Mouse (Mus musculus) left cerebral cortex, adult 18-20 months (tissue): Measurements from ENCODE around the gene Gas2. TPM values are rescaled to one million over a fixed set of nuclear protein-coding genes. Genes with fewer than 3 reads are reported as not detected.

Source experiments
- DNase-seq, 2 experiments: peaks; one replicate each; pipeline ENCODE4 v3.0.0; 2021 to 2022; ENCODE audit warnings: low spot score in 2 of 2, mixed read lengths in 1 of 2
- total RNA-seq, 2 experiments: library from RNA; stranded (reverse); gene quantifications; 2 replicates each; pipeline ENCODE4 v1.2.3; 2021

Gene Gas2
- total RNA-seq, 2 experiments from 2014 or later = 42.7 to 48.0 TPM

DNA sequence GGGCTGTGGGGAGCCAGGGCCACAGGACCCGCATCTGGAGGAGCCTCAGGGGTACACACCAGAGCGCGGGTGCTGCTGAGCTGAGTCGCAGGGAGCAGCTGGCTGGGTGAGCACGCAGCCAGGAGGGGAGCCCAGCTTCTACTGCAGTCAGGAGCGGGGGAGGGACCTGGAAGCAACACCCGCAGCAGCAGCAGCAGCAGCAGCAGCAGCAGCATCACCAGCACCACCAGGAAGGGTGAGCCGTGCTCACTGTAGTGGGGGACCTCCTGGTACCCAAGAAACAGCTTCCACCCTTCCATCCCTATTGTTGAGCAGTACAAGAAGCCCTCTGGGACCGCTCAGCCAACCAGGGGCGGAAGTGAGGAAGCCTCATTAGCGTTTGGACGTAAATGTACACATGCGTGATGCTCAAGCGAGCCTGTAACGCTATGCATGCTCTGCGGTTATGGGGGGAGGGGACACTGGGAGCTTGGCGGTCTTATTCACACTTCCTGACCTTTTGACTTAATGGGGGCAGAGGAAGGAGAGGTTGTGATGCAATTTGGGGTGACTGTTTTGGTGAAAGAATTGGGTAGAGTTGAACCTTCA lies 17.4 kb downstream of the Gas2 start:
- peak; percentile 57 to 73 for DNase-seq

DNA sequence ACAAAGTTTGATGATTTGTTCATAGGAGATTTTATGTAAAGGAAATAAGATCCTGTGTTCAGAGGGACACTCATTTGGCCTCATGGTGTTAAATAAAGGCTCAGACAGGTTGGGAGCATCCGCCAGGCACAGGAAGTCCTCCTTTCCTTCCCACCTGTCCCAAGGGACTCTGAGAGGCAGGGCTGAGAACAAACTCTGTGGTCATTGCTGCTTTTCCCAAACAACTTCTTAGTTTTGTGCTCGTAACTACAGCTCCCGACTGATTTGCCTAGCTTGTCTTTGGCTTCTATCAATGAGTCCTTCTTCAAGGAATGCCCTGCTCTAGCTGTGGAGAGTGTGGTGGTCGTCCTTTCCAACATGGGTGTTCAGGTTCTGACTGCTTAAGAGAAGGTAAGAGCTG lies 18.3 kb downstream of the Gas2 start:
- no peak for DNase-seq

DNA sequence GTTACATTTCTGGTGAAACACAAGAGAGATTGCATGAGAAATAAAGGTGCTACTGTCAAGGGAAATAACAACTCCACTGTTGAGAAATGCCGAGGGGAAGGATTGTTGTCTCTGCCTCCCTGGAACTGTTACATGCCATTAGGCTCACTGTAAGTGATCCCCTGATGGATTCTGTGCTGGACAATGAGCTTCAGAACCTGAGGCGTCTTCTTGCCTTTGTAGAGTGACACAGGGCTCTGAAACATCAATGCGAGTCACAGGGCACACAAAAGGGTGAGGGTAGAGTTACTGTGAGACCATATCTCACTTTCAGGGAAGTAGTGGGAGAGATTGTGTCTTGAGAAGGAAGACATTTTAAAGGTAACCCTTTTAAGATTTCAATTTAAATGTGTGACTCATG lies 23.5 kb downstream of the Gas2 start:
- DNase-seq = no peak

DNA sequence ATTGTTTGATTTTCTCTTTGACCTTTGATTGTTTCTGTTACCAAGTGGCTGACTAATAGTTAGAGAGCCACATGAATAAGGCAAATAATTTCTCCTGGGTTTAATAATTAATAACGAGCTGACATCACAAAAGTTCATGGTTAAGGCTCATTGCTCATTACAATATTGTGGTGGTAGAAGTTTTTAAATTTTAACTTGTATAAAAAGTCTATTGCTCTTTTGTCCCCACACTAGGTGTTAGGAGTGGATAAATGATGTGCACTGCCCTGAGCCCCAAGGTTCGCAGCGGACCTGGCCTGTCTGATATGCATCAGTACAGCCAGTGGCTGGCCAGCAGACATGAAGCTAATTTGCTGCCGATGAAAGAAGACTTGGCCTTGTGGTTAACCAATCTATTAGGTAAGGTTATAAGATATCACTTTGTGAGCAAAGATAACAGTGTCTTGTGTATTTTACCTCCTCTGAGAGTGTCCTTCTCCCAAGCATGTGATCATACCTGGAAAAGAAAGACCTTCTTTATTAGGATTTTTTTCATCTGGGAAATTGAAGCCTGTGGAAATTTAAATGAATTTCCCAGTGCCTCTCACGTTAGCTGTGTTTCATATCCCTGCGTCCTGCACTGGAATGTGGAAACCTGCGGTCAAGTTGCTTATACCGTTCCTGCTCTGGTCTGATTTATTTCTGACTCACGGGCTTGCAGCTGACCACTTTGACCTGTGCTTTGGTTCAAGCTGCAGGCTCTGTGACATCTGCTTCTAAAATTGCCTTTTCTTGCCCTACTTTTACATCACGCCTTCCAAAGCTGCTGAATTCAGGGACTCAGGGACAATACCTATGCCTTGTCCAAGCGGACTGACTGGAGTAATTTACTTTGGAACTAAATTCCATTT lies 26.1 kb downstream of the Gas2 start:
- DNase-seq = no peak

DNA sequence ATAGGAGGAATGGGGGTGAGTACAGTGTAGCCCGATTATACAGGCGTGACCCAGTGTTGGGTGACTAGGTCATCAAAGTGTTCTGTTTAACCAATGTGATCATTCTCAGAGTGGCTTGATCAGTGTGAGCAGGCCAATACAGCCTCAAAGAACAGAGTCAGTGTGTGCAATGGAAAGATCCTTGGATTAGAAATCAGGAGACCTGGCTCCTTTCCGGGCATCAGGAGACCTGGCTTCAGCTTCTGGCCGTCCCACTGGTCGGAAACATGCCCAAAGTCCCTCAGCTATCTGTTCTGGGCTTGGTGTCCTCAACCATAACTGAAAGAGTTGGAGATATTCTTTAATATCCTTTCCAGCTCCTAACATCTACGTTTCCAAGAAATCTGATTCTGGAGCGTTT lies 27.8 kb downstream of the Gas2 start:
- no peak for DNase-seq

DNA sequence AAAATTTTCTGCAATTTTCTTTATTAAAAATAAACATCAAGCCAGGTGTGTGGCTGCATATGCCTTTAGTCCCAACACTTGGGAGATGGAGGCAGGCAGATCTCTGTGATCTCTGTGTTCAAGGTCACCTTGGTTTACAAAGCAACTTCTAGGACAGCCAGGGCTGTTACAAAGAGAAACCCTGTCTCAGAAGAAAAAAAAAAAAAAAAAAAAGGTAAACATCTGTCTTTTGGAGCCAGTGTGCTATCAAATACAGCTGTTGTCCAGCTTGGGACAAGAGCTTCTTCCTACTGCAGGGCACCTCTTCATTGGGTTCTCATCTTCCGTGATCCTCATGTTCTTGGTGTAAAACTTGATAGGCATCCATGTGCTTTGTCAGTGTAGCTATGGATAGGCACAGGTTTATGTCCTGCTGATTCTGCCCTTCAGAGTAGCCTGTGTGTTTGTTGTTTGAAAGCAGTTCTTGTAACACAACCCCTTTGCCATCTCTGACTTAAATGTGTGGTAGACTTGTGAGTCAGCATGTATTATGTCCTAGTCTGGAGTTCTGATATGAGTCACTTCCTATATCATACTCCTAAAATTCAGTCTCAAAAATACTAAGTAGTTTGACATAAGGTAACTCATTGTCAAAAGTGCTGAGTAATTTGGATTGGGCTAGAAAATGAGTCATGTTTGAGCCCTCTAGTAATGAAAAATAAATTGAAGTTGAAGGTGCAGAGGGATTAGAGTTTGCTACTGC lies 30.6 kb downstream of the Gas2 start:
- no peak for DNase-seq

DNA sequence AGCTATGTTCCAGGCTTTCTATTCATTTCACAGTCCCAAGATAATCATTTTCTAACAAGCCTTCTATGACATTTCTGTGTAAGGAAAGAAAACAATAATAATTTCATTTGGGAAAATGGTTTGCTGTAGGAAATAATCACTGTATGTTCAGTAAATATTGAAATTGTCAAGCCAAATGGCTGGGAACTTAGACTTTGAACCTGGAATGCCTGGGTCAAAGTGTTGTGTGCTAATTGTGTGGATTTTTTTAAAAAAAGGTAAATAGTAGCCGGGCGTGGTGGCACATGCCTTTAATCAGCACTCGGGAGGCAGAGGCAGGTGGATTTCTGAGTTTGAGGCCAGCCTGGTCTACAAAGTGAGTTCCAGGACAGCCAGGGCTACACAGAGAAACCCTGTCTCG lies 31.2 kb downstream of the Gas2 start:
- no peak for DNase-seq

DNA sequence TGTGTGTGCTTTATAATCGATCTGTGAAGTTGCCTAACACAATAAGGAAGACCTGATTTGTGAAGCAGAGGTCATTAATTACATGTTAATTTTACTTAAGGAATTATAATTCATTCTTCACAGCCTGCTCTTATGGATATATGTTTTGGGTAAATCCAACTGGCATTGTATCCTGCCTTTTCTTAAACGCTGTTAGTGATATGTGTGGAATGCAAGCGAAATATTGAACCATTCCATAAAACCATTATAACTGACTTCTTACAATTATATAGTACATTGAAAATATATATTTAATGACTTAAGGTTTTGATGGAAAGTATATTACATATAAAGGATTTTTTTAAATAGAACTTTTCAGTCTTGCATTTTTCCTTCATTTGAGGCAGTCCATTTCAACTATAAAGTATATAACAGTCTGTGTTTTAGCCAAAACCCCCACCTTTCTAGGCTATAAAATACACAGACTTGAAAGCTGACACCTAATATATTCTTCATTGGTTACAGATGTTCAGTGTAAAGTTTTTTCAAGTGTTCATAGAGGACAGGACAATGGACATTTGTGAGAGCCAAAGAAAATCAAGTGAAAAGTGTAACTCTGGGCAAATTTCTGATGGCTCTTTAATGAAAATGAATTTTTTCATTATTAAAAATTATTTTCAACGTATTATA lies 32.5 kb downstream of the Gas2 start:
- DNase-seq = no peak

DNA sequence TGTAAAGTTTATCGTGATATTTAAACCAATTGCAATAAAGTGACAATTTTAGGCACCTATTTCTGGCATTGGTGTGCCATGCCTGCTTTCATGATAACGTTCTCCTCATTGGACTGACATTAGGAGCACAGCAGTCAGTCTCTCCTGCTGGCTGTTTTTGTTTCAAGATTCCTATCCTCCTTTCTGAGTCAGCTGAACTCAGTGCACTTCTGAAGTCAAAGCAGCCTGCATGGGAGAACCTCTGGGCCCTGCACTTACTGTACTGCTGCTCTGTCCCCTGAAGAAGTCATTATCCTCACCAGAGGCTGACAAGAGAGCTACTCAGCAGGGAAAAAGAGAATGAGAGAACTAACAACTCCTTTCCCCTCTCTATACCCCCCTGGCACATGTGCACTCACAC lies 33.1 kb downstream of the Gas2 start:
- DNase-seq = no peak

DNA sequence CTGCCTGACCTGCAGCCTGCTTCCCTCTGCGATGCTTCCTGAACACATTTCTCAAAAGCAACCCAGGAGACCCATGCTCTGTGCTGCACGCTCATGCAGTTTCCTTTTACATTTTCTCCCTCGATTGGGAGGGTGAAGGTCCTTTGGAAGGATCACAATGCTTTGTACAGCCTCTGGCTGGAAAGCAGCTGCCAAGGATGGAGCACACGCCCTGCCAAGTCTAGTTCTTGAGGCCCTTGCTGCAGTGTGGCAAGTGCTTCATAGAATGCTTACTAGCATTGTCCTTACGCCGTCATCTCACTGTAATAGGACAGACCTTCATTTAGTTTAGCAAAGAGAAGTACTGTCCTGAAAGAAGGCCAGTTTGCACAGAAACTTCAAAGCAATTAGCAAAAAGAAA lies 37.3 kb downstream of the Gas2 start:
- DNase-seq = no peak

DNA sequence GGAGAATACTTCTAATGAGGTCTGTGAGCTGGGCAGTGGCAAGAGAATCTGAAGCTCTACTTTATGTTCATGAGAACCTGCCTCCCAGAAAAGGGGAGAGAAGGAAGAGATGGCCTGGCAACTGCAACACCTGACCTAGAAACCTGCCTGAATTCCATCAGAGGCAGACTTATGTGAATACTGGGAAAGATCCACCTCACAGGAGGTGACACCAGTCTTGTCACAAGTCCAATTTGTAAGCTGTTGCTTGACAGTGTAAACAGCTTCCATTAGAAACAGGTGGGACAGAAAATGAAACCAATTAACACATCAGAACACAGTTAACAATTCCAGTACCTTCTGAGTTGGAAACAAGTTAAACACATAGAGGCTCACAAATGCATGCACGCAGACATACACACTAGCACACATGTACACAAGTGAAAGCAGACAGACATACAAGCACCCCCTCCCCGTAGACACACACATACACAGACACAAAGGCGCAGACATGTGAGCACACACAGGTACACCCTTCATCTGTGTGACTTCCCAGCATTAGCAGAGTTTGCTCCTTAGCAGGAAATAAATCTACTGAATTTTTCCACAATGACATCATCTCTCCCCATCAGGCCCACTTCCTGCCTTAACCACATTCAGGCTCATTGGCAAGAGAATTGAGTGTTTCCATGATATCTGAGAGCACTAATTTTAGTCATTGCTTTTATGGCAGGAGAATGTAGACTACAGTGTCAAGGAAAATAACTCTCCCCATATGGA lies 51.7 kb downstream of the Gas2 start:
- no peak for DNase-seq

DNA sequence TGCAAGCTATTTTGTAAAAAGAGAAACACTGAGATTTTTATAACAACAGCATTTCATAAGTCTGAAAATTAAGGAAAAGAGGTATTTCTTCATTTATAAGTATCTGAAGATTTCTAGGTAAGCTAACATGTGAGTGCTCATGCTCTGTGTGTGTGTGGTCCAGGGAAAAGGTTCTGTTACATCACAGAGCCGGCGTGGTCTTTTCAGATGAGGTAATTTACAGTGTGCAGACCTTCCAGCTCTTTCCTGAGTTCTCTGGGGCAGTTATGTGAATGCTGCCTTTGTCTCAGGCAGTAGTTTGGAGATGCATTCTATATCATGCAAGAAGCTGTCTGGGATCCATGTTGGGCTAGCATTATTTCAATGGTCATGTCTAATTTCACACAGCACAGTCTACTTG lies 52.3 kb downstream of the Gas2 start:
- no peak for DNase-seq

DNA sequence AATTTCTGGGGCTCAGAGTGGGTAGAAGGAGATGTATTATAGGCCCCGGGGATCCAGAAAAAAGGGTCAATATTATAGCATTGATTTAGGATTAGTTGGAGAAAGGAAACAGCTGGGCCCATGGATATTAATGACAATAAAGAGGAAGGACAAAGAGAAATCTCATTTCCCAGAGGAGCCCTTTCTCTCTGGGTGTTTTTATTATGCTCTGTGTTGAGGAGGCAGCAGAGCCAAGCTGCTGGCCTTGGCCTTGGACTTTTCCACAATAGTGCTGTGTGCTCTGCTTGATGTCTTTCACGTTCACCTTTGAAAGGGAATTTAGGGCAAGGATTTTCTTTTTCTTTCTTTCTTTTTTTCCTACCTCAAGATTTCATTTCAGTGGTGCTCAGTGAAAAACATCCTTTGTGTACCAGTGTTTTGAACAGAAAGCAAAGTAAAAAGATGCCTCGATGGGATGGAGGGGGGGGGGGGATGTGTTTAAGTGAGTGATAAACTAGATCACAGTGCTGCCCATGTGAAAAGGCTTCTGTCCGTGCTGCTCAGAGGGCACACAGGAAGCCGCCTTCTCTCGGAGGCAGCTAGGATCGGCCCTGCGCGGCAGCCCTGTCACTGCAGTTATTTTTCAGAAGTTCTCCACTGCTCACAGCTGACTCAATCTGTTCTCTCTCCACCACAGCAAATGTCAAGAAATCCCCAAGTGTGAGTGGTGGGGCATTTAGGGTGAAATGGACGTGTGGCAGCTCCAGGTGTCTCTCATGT lies 67.1 kb downstream of the Gas2 start:
- no peak for DNase-seq

DNA sequence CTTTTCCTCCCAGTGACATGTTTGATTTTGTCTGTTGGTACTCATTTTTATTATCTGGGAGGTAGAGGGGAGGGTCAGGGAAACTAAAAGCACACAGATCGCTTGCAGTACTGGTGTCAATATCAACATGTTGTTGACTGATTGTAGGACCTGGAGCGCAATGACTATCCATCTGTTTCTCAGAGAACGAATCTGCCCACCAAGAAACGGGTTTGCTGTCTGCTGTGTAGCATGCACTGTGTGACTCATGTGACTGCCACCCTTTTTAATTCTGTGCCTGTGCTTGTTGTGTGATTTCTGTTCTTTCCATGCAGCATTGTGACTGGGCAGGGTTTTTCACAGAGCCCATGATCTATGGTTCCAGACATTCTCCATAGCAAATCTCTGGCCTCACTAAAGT lies 69.4 kb downstream of the Gas2 start:
- no peak for DNase-seq

DNA sequence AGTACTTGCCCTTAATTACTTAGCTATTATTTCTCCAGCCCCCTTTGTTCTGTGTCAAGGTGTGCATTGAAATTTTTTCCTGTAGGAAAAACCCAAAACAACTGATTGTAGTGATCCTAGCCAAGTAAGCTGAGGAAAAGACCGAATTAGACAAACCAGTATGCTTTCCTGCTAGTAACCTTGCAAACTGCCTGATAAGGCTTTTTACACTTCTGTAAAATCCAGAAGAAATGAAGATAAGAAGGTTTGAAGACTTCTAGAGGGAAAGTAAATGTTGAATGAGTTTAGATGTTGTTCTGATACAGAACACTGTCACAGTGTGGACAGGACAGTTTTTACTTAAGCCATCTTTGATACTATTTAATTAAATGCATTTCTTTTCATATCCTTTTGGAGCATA lies 75.5 kb downstream of the Gas2 start:
- no peak for DNase-seq

DNA sequence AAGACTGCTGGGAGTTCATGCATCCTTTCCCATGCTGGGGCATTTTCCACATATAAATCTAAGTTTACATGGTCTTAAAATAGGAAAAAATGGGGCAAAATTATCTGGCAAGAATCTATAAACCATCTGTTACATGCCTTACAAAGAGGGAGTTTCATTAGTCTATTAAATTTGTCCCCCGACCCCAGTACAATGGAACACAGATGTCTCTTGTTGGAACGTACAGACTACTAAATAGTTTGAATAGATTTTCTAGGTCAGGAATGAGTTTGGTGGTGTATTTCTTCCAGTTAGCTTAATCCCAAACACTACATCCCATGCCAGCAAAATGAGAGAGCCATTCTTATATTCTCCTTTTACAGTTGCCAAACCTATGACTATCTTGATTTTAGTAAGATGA lies 78.6 kb downstream of the Gas2 start:
- no peak for DNase-seq

DNA sequence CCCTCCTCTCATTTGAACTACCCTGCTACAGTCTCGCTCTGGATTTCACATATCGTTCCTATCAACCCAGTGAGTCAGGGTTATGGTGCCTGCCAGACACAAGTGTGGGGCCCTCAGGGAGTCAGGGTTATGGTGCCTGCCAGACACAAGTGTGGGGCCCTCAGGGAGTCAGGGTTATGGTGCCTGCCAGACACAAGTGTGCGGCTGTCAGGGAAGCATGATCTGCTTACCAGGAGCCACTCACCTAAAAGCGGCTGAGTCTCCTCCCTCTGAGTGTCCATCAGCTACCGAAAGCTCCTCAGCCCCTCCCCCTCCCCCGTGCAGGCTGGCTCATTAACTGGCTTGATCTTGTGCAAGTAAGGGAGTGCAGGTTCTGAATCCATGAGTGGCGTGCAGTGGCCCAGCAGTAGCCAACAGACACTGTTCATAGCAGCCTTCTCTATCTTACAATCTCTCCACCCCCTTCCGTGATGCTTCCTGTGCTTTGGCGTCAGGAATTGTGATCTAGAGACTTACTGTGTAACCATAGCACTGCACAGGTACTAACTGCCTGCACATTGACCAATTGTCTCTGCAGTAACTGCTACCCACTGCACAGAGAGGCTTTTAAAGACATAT lies 93.7 kb downstream of the Gas2 start:
- DNase-seq = no peak

DNA sequence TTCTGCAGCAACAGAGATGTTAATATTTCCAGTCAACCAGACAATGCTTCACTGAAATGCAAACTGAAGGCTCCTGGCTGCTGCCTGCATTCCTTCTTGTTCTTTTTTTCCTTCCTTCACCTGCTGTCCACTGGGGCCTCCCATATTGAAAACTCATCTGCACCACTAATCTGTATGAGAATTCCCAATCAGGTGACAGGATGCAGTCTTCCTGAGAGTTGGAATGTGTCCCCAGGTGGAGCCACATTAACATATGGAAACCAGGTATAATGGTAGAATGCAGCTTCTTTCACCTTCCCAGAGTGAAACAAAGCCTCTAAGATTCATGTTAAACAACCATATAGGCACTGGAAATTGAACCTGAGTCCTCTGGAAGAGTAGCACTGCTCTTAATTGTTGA lies 96.0 kb downstream of the Gas2 start:
- no peak for DNase-seq

DNA sequence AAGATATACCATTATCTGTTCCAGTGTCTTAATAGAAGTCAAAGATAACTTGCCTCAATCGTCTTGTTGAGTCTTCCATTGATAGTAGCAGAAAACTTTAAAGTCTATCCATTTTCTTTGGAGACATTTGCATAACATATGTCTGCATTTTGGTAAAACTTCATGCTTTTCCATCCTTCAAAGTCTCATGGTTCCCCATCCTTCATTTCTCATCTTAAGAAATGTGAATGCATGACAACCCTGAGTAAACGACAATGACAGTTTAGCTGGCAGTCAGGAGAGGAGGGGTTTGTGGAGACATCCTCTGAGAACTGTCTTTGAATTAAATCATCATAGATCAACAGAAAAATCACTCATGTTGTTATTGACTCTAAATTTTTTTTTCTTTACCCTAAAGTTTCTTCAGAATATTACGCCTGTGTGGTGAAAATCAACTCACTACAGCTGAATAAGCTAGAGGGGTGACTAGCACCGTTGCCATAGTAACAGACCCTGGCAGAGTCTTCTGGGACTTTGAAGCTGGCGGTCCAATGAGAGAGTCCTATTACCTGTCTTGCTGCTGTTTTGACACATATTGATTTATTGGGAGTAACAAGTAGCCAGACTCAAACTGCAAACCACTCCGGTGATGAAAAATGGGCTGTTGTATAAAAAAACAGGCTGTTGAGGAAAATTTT lies 99.0 kb downstream of the Gas2 start:
- no peak for DNase-seq
